Comparison of ENCODE assay signal across 8 mouse cellular contexts in genomic region chr14:118089215-118089805, GRCm38 (mm10). TPM values are rescaled to one million over a fixed set of nuclear protein-coding genes. Genes with fewer than 3 reads are reported as not detected.
DNase-seq lines count a peak whose midpoint lies in the region; ATAC-seq and TF ChIP-seq lines count a peak whose summit lies in the region.

No protein-coding gene starts in this region.

- DNase-seq in CH12.LX (ENCODE audit: extremely low read depth) = peak; percentile 86
- peak; percentile 69 for DNase-seq in c-Kit-positive CD71-positive TER-119-negative erythroid progenitor cells, embryonic 14.5 days (ENCODE audit: low read depth)
- DNase-seq in heart, postnatal 0 days (ENCODE audit: low spot score) = peak; percentile 78
- peak; percentile 95 to 97 for DNase-seq in kidney, postnatal 4 days

- peaks cover 14 to 42% of the 10 kb centered on the region in 2 experiments for H3K4me1 ChIP-seq in CH12.LX (ENCODE audit: control insufficient read depth in 1 of 2, insufficient read depth in 2 of 2)
- H3K4me1 ChIP-seq in forebrain, embryonic 12.5 days = peaks cover 8% of the 10 kb centered on the region; the same call in 1 of the 2 replicates
- no peaks in the 10 kb centered on the region for H3K4me1 ChIP-seq in heart, postnatal 0 days (ENCODE audit: control insufficient read depth, insufficient read depth)
- H3K4me1 ChIP-seq in liver, embryonic 16.5 days (ENCODE audit: control insufficient read depth, low read depth, low read length) = peaks cover 3% of the 10 kb centered on the region; the same call in 1 of the 2 replicates
- peaks cover 12% of the 10 kb centered on the region for H3K4me1 ChIP-seq in neural tube, embryonic 13.5 days (replicated peaks)
- H3K4me1 ChIP-seq in testis, adult 2 months (ENCODE audit: control insufficient read depth, insufficient read depth, low read length) = peaks cover 15% of the 10 kb centered on the region

- peaks cover 8% of the 10 kb centered on the region for H3K27me3 ChIP-seq in CH12.LX (replicated peaks)
- H3K27me3 ChIP-seq in forebrain, embryonic 12.5 days = peaks cover 17% of the 10 kb centered on the region
- H3K27me3 ChIP-seq in heart, postnatal 0 days (ENCODE audit: control insufficient read depth, insufficient read depth, low read length) = no peaks in the 10 kb centered on the region
- no peaks in the 10 kb centered on the region for H3K27me3 ChIP-seq in liver, embryonic 16.5 days (ENCODE audit: control insufficient read depth, insufficient read depth, low read depth, low read length)
- H3K27me3 ChIP-seq in neural tube, embryonic 13.5 days = no peaks in the 10 kb centered on the region
- no peaks in the 10 kb centered on the region for H3K27me3 ChIP-seq in testis, adult 2 months (ENCODE audit: control insufficient read depth, insufficient read depth, low read length)

- H3K9ac ChIP-seq in CH12.LX (ENCODE audit: insufficient read depth, low read depth) = peak overlapping the region; percentile 58
- H3K9ac ChIP-seq in forebrain, embryonic 12.5 days = peak overlapping the region; percentile 61
- H3K9ac ChIP-seq in heart, postnatal 0 days (replicated peaks; ENCODE audit: low read depth, low read length) = peak overlapping the region; percentile 51
- H3K9ac ChIP-seq in liver, embryonic 16.5 days (ENCODE audit: low read depth, low read length) = peak overlapping the region; percentile 66
- H3K9ac ChIP-seq in neural tube, embryonic 13.5 days = peak overlapping the region; percentile 73

- no peaks in the 10 kb centered on the region for H3K79me2 ChIP-seq in CH12.LX (replicated peaks; ENCODE audit: control insufficient read depth, extremely low read depth, insufficient read depth, poor library complexity, severe bottlenecking)

- TF ChIP-seq CTCF in CH12.LX (conservative IDR thresholded peaks at IDR 0.05 in 1 of 2, IDR thresholded peaks at IDR 0.05 in 1 of 2; ENCODE audit: low read depth in 2 of 2, low read length in 2 of 2) = no peak
- no peak for TF ChIP-seq CTCF in heart, postnatal 0 days (IDR thresholded peaks at IDR 0.05; ENCODE audit: low read depth)
- TF ChIP-seq CTCF in testis, adult 2 months (IDR thresholded peaks at IDR 0.05; ENCODE audit: control insufficient read depth, insufficient read depth, insufficient replicate concordance, low read depth, low read length) = no peak

- no peaks in the 10 kb centered on the region for H3K9me3 ChIP-seq in CH12.LX (replicated peaks; ENCODE audit: low read length)
- H3K9me3 ChIP-seq in forebrain, embryonic 12.5 days = no peaks in the 10 kb centered on the region
- H3K9me3 ChIP-seq in heart, postnatal 0 days (replicated peaks; ENCODE audit: control insufficient read depth, low read length) = no peaks in the 10 kb centered on the region
- H3K9me3 ChIP-seq in liver, embryonic 16.5 days (replicated peaks; ENCODE audit: control insufficient read depth, low read length) = no peaks in the 10 kb centered on the region
- H3K9me3 ChIP-seq in neural tube, embryonic 13.5 days = no peaks in the 10 kb centered on the region

- peak; percentile 53; the same call in 1 of the 2 replicates for TF ChIP-seq POLR2A in CH12.LX (IDR thresholded peaks at IDR 0.05; ENCODE audit: low read depth, low read length)
- TF ChIP-seq POLR2A in testis, adult 2 months (IDR thresholded peaks at IDR 0.05; ENCODE audit: control insufficient read depth, low read depth, low read length) = peak; percentile 71

- H3K4me2 ChIP-seq in CH12.LX (ENCODE audit: insufficient read depth, low read depth, poor library complexity, severe bottlenecking) = peak overlapping the region; percentile 88
- H3K4me2 ChIP-seq in forebrain, embryonic 12.5 days = peak overlapping the region; percentile 72
- peak overlapping the region; percentile 71 for H3K4me2 ChIP-seq in heart, postnatal 0 days (ENCODE audit: low read depth, low read length)
- peak overlapping the region; percentile 85 for H3K4me2 ChIP-seq in liver, embryonic 16.5 days (ENCODE audit: low read depth, low read length)
- peak overlapping the region; percentile 57 for H3K4me2 ChIP-seq in neural tube, embryonic 13.5 days

- dilution Hi-C loops in CH12.LX (cut with MboI; ENCODE audit: extremely low pct_ligation_motif_present, extremely low pct_unique_long_range_greater_than_20kb, low sequenced_read_pairs) = no loop called here

- no peak for TF ChIP-seq RAD21 in CH12.LX (IDR thresholded peaks at IDR 0.05; ENCODE audit: low read depth, low read length)

- in situ Hi-C loops in CH12.LX (cut with MboI; ENCODE audit: low pct_ligation_motif_present, low pct_unique_long_range_greater_than_20kb, low sequenced_read_pairs) = loop anchor here (5.0 kb wide), 1 partner anchor 48 kb away; the partner anchor contains the start of gene Gpr180

- H3K4me3 ChIP-seq in CH12.LX (replicated peaks in 1 of 3; ENCODE audit: low read depth in 2 of 3, low read length in 2 of 3, poor library complexity in 1 of 3) = peak overlapping the region; percentile 82 to 91 (median 85)
- H3K4me3 ChIP-seq in forebrain, embryonic 12.5 days (replicated peaks) = peak overlapping the region; percentile 66
- H3K4me3 ChIP-seq in heart, postnatal 0 days (ENCODE audit: low read depth, low read length) = peak overlapping the region; percentile 56
- H3K4me3 ChIP-seq in liver, embryonic 16.5 days (ENCODE audit: low read depth, low read length) = peak overlapping the region; percentile 74
- H3K4me3 ChIP-seq in neural tube, embryonic 13.5 days = peak overlapping the region; percentile 55
- peak overlapping the region; percentile 96 for H3K4me3 ChIP-seq in testis, adult 2 months (ENCODE audit: control insufficient read depth, low read depth, low read length)

- no peak for TF ChIP-seq EP300 in CH12.LX (IDR thresholded peaks at IDR 0.05; ENCODE audit: low read length)
- no peak for TF ChIP-seq EP300 in heart, postnatal 0 days (IDR thresholded peaks at IDR 0.05; ENCODE audit: low read depth)

- ATAC-seq in forebrain, embryonic 12.5 days (ENCODE audit: low FRiP score) = peak; percentile 86
- ATAC-seq in heart, postnatal 0 days (ENCODE audit: insufficient read depth, low read depth) = peak; percentile 85
- ATAC-seq in liver, embryonic 16.5 days (ENCODE audit: low read depth) = peak; percentile 77
- ATAC-seq in neural tube, embryonic 13.5 days (ENCODE audit: low read depth) = peak; percentile 79

- WGBS in forebrain, embryonic 12.5 days = under 1% methylated on average over 44 of the region's 44 CpGs
- under 1% methylated on average over 44 of the region's 44 CpGs for WGBS in heart, postnatal 0 days
- under 1% methylated on average over 44 of the region's 44 CpGs for WGBS in liver, embryonic 16.5 days (ENCODE audit: insufficient replicate concordance)
- under 1% methylated on average over 44 of the region's 44 CpGs for WGBS in neural tube, embryonic 13.5 days

- peak overlapping the region; percentile 37; the same call in 1 of the 2 replicates for H3K27ac ChIP-seq in CH12.LX (ENCODE audit: insufficient read depth, low read depth)
- H3K27ac ChIP-seq in forebrain, embryonic 12.5 days = peak overlapping the region; percentile 67
- peak overlapping the region; percentile 83 for H3K27ac ChIP-seq in heart, postnatal 0 days (ENCODE audit: low read depth)
- peak overlapping the region; percentile 59 for H3K27ac ChIP-seq in liver, embryonic 16.5 days (ENCODE audit: low read length)
- peak overlapping the region; percentile 73 for H3K27ac ChIP-seq in neural tube, embryonic 13.5 days (replicated peaks)
- peak overlapping the region; percentile 84 for H3K27ac ChIP-seq in testis, adult 2 months (ENCODE audit: control insufficient read depth, insufficient read depth, low read depth, low read length)

- no peaks in the 10 kb centered on the region for H3K36me3 ChIP-seq in CH12.LX (replicated peaks in 1 of 2; ENCODE audit: control insufficient read depth in 1 of 2, insufficient read depth in 1 of 2, low read length in 1 of 2)
- H3K36me3 ChIP-seq in forebrain, embryonic 12.5 days (replicated peaks) = no peaks in the 10 kb centered on the region
- H3K36me3 ChIP-seq in heart, postnatal 0 days (replicated peaks; ENCODE audit: control insufficient read depth, insufficient read depth, low read length) = no peaks in the 10 kb centered on the region
- H3K36me3 ChIP-seq in liver, embryonic 16.5 days (ENCODE audit: control insufficient read depth, insufficient read depth) = no peaks in the 10 kb centered on the region
- no peaks in the 10 kb centered on the region for H3K36me3 ChIP-seq in neural tube, embryonic 13.5 days
- H3K36me3 ChIP-seq in testis, adult 2 months (ENCODE audit: control insufficient read depth, insufficient read depth, low read length) = no peaks in the 10 kb centered on the region

RNA-seq across cellular contexts. Expression of gene Dct, which starts 37.3 kb away (rescaled TPM):
- total RNA-seq in CH12.LX (2012; rRNA removed) = not detected in 2 replicates
- total RNA-seq in CH12.LX (2014; rRNA removed) = not detected in 2 replicates
- polyA plus RNA-seq in CH12.LX (2012; ENCODE audit: insufficient read length, low read depth) = 0.23 and 0.34 TPM in 2 replicates
- 12.1 and 13.1 TPM in 2 replicates for polyA plus RNA-seq in forebrain, embryonic 12.5 days (2016; fragmentation: Nextera tagmentation; extraction: Ambion mirVana)
- total RNA-seq in heart, postnatal 0 days (2014; rRNA removed; ENCODE audit: low replicate concordance) = 3.1 and 58.5 TPM in 2 replicates
- 4.0 and 6.2 TPM in 2 replicates for polyA plus RNA-seq in heart, postnatal 0 days (2015; fragmentation: Nextera tagmentation; extraction: Ambion mirVana)
- 0.28 and 0.33 TPM in 2 replicates for polyA plus RNA-seq in liver, embryonic 16.5 days (2015; fragmentation: Nextera tagmentation; extraction: Ambion mirVana)
- 0.50 and 1.2 TPM in 2 replicates for polyA plus RNA-seq in neural tube, embryonic 13.5 days (2015; fragmentation: Nextera tagmentation; extraction: Ambion mirVana)
- 4.0 and 5.0 TPM in 2 replicates for polyA plus RNA-seq in testis, adult 2 months (2012; rRNA removed)

RNA-seq across cellular contexts. Expression of gene Tgds, which starts 43.2 kb away (rescaled TPM):
- total RNA-seq in CH12.LX (2012; rRNA removed) (19.5 and 20.7 TPM in 2 replicates), CH12.LX (2014; rRNA removed) (29.3 and 29.4 TPM in 2 replicates)
- 18.6 and 21.0 TPM in 2 replicates for polyA plus RNA-seq in CH12.LX (2012; ENCODE audit: insufficient read length, low read depth)
- polyA plus RNA-seq in forebrain, embryonic 12.5 days (2016; fragmentation: Nextera tagmentation; extraction: Ambion mirVana) = 24.7 and 26.9 TPM in 2 replicates
- total RNA-seq in heart, postnatal 0 days (2014; rRNA removed; ENCODE audit: low replicate concordance) = 15.8 and 17.3 TPM in 2 replicates
- polyA plus RNA-seq in heart, postnatal 0 days (2015; fragmentation: Nextera tagmentation; extraction: Ambion mirVana) = 25.2 and 28.4 TPM in 2 replicates
- polyA plus RNA-seq in liver, embryonic 16.5 days (2015; fragmentation: Nextera tagmentation; extraction: Ambion mirVana) = 13.0 and 14.2 TPM in 2 replicates
- 20.2 and 24.5 TPM in 2 replicates for polyA plus RNA-seq in neural tube, embryonic 13.5 days (2015; fragmentation: Nextera tagmentation; extraction: Ambion mirVana)
- 3.2 and 3.5 TPM in 2 replicates for polyA plus RNA-seq in testis, adult 2 months (2012; rRNA removed)

RNA-seq across cellular contexts. Expression of gene Gpr180, which starts 47.6 kb away (rescaled TPM):
- total RNA-seq in CH12.LX (2012; rRNA removed) (14.0 and 19.3 TPM in 2 replicates), CH12.LX (2014; rRNA removed) (15.3 and 15.8 TPM in 2 replicates)
- 8.3 and 11.7 TPM in 2 replicates for polyA plus RNA-seq in CH12.LX (2012; ENCODE audit: insufficient read length, low read depth)
- 29.9 and 31.9 TPM in 2 replicates for polyA plus RNA-seq in forebrain, embryonic 12.5 days (2016; fragmentation: Nextera tagmentation; extraction: Ambion mirVana)
- 37.7 and 70.0 TPM in 2 replicates for total RNA-seq in heart, postnatal 0 days (2014; rRNA removed; ENCODE audit: low replicate concordance)
- polyA plus RNA-seq in heart, postnatal 0 days (2015; fragmentation: Nextera tagmentation; extraction: Ambion mirVana) = 38.0 and 41.6 TPM in 2 replicates
- polyA plus RNA-seq in liver, embryonic 16.5 days (2015; fragmentation: Nextera tagmentation; extraction: Ambion mirVana) = 10.0 and 10.3 TPM in 2 replicates
- 41.8 and 42.0 TPM in 2 replicates for polyA plus RNA-seq in neural tube, embryonic 13.5 days (2015; fragmentation: Nextera tagmentation; extraction: Ambion mirVana)
- 25.2 and 26.3 TPM in 2 replicates for polyA plus RNA-seq in testis, adult 2 months (2012; rRNA removed)

Comparison
In these comparisons a context has a peak if more than half of its experiments do, and no peak if none do; other contexts are left out.
1. Peak in every context shown above with its lines: DNase-seq, ATAC-seq, H3K4me3 ChIP-seq and H3K27ac ChIP-seq.